Mouse (Mus musculus): Measurements from ENCODE around the gene Sergef. TPM values are rescaled to one million over a fixed set of nuclear protein-coding genes. Genes with fewer than 3 reads are reported as not detected.

Gene Sergef
- polyA plus RNA-seq, 1 experiment from 2014 or later = 7.5 TPM

GRCm38 (mm10) chr7:46628375-46628975 is 11.1 kb downstream of the Sergef start:
- ATAC-seq = no peak
- Histone ChIP-seq H3K9ac (ENCODE audit: low read depth, low read length) (no peak overlapping the region), H3K4me2 (replicated peaks; ENCODE audit: low read depth) (no peak overlapping the region), H3K36me3 (ENCODE audit: control insufficient read depth, insufficient read depth) (0 out of 2 replicates have a peak, but pooled peaks cover 8% of the 10 kb centered on the region), H3K27ac (ENCODE audit: low read depth, low read length) (no peak overlapping the region), H3K9me3 (ENCODE audit: control insufficient read depth) (no peaks in the 10 kb centered on the region), H3K4me1 (replicated peaks; ENCODE audit: control insufficient read depth, insufficient read depth, low read length) (no peaks in the 10 kb centered on the region), H3K4me3 (ENCODE audit: low read depth, low read length) (no peak overlapping the region), H3K27me3 (replicated peaks; ENCODE audit: control insufficient read depth, insufficient read depth, low read length) (no peaks in the 10 kb centered on the region)
- TF ChIP-seq CTCF (IDR thresholded peaks at IDR 0.05; ENCODE audit: low read depth) = 0 out of 2 replicates have a peak, but pooled peaks have one; percentile 3
- WGBS = 75% methylated on average over 8 of the region's 8 CpGs

DNA sequence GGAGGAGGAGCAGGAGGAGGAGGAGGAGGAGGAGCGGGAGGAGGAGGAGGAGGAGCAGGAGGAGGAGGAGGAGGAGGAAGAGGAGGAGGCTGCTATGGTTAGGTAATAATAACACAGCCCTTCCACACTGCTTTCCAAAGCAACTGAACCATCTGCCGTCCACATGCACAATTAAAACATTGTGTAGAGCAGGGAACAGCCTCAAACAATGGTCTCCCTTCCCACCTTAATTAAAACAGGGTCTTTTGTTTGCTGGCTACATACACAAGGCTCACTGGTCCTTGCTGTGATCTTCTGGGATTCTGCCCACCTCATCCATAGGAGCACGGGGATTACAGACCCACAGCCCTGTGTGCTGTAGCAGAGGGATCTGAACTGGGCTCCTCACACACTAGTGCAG is 15.6 kb downstream of the Sergef start:
- Histone ChIP-seq H3K27ac (ENCODE audit: low read depth, low read length) (no peak overlapping the region), H3K9me3 (ENCODE audit: control insufficient read depth) (no peaks in the 10 kb centered on the region), H3K4me2 (replicated peaks; ENCODE audit: low read depth) (no peak overlapping the region), H3K4me1 (replicated peaks; ENCODE audit: control insufficient read depth, insufficient read depth, low read length) (no peaks in the 10 kb centered on the region), H3K9ac (ENCODE audit: low read depth, low read length) (no peak overlapping the region), H3K27me3 (replicated peaks; ENCODE audit: control insufficient read depth, insufficient read depth, low read length) (no peaks in the 10 kb centered on the region), H3K4me3 (ENCODE audit: low read depth, low read length) (no peak overlapping the region), H3K36me3 (ENCODE audit: control insufficient read depth, insufficient read depth) (0 out of 2 replicates have a peak, but pooled peaks cover 5% of the 10 kb centered on the region)
- no peak for ATAC-seq
- 78% methylated on average over 2 of the region's 3 CpGs for WGBS
- no peak for TF ChIP-seq CTCF (IDR thresholded peaks at IDR 0.05; ENCODE audit: low read depth)

DNA sequence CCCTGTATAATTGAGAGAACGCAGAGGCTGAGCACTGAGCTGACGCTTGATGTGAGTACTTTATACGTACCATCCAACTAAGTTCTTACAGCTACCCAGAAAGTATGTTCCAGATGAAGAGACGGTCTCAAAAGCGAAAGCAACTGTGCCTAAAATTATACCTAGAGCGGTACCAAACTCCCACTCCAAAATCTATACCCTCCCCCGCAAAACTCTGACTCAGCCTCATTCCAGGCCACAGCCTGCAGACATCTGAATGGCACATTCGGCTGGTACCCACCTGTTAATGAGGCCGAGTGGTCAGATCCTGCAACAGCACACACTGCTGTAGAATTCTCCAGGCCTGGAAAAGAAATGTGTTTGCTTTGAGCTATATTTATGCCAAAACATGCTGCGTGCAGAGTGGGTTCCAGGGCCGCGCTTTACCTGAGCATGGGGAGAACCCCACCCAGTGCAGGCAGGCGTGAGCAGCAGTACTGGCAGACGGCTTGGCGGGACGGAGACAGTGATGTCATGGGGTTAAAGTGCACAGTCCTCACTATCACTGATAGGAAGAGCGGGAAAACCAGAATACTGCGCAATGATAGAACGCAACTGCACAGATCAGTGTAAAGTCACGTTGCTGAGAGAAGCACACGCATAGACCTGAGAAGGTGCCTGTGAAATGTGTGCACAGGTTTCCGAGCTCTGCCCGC is 21.0 kb downstream of the Sergef start:
- ATAC-seq = 0 out of 2 replicates have a peak, but pooled peaks have one; percentile 31
- no peak overlapping the region for H3K4me3 ChIP-seq (ENCODE audit: low read depth, low read length)
- H3K27me3 ChIP-seq (replicated peaks; ENCODE audit: control insufficient read depth, insufficient read depth, low read length) = no peaks in the 10 kb centered on the region
- H3K36me3 ChIP-seq (ENCODE audit: control insufficient read depth, insufficient read depth) = peaks cover 5% of the 10 kb centered on the region; the same call in 1 of the 2 replicates
- TF ChIP-seq CTCF (IDR thresholded peaks at IDR 0.05; ENCODE audit: low read depth) = no peak
- H3K9me3 ChIP-seq (ENCODE audit: control insufficient read depth) = no peaks in the 10 kb centered on the region
- H3K4me1 ChIP-seq (replicated peaks; ENCODE audit: control insufficient read depth, insufficient read depth, low read length) = no peaks in the 10 kb centered on the region
- H3K4me2 ChIP-seq (replicated peaks; ENCODE audit: low read depth) = no peak overlapping the region
- 81% methylated on average over 23 of the region's 23 CpGs for WGBS
- no peak overlapping the region for H3K27ac ChIP-seq (ENCODE audit: low read depth, low read length)
- H3K9ac ChIP-seq (ENCODE audit: low read depth, low read length) = no peak overlapping the region

DNA sequence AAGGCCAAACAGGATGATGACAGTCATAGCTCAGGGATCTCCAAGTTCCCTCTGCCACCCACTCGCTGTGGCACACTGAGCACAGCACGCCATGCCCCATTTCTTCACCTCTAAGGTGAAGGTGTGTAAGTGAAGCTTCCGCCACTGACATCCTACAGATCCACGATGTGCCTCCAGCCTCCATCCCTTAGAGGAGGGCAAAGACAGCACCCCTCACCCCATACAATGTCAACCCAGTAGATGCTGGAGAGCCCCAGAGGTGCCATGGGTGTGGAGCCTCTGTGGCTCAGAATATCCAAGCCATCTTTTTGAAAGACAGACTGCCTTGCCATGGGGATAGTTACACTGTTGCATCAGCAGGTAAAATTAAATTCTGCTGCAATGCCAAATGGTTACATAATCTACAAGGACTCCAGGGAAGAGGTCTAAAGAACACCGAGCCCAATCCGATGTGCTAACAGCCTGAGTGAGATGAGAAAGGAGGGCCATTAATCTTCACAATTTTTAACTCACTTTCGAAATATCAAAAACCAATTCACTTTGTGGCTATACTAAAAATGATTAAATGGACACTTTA is 23.1 kb downstream of the Sergef start:
- H3K27me3 ChIP-seq (replicated peaks; ENCODE audit: control insufficient read depth, insufficient read depth, low read length) = no peaks in the 10 kb centered on the region
- no peak overlapping the region for H3K27ac ChIP-seq (ENCODE audit: low read depth, low read length)
- ATAC-seq = no peak
- no peak for TF ChIP-seq CTCF (IDR thresholded peaks at IDR 0.05; ENCODE audit: low read depth)
- H3K4me3 ChIP-seq (ENCODE audit: low read depth, low read length) = no peak overlapping the region
- H3K9ac ChIP-seq (ENCODE audit: low read depth, low read length) = no peak overlapping the region
- 93% methylated on average over 7 of the region's 7 CpGs for WGBS
- H3K36me3 ChIP-seq (ENCODE audit: control insufficient read depth, insufficient read depth) = peaks cover 5% of the 10 kb centered on the region; the same call in 1 of the 2 replicates
- H3K4me2 ChIP-seq (replicated peaks; ENCODE audit: low read depth) = no peak overlapping the region
- H3K4me1 ChIP-seq (replicated peaks; ENCODE audit: control insufficient read depth, insufficient read depth, low read length) = no peaks in the 10 kb centered on the region
- no peaks in the 10 kb centered on the region for H3K9me3 ChIP-seq (ENCODE audit: control insufficient read depth)

- WGBS = 30% methylated on average over 5 of the region's 5 CpGs
- 0 out of 2 replicates have a peak, but pooled peaks have one; percentile 47 for ATAC-seq
Observed at GRCm38 (mm10) chr7:46615256-46615977, 24.2 kb downstream of the Sergef start.

GRCm38 (mm10) chr7:46614263-46614662 is 25.3 kb downstream of the Sergef start:
- Histone ChIP-seq H3K4me1 (replicated peaks; ENCODE audit: control insufficient read depth, insufficient read depth, low read length) (no peaks in the 10 kb centered on the region), H3K4me2 (replicated peaks; ENCODE audit: low read depth) (no peak overlapping the region), H3K4me3 (ENCODE audit: low read depth, low read length) (no peak overlapping the region), H3K36me3 (ENCODE audit: control insufficient read depth, insufficient read depth) (no peaks in the 10 kb centered on the region; the same call in 1 of the 2 replicates), H3K9me3 (ENCODE audit: control insufficient read depth) (no peaks in the 10 kb centered on the region), H3K27ac (ENCODE audit: low read depth, low read length) (no peak overlapping the region), H3K9ac (ENCODE audit: low read depth, low read length) (no peak overlapping the region), H3K27me3 (replicated peaks; ENCODE audit: control insufficient read depth, insufficient read depth, low read length) (no peaks in the 10 kb centered on the region)
- TF ChIP-seq CTCF (IDR thresholded peaks at IDR 0.05; ENCODE audit: low read depth) = no peak
- WGBS = 93% methylated on average over 12 of the region's 12 CpGs
- no peak for ATAC-seq

More at GRCm38 (mm10) chr7:46615256-46615977, 24.2 kb downstream of the Sergef start:
- no peak for TF ChIP-seq CTCF (IDR thresholded peaks at IDR 0.05; ENCODE audit: low read depth)
- Histone ChIP-seq H3K27ac (ENCODE audit: low read depth, low read length) (no peak overlapping the region), H3K36me3 (ENCODE audit: control insufficient read depth, insufficient read depth) (peaks cover 2% of the 10 kb centered on the region; the same call in 1 of the 2 replicates), H3K4me1 (replicated peaks; ENCODE audit: control insufficient read depth, insufficient read depth, low read length) (no peaks in the 10 kb centered on the region), H3K9ac (ENCODE audit: low read depth, low read length) (no peak overlapping the region), H3K4me2 (replicated peaks; ENCODE audit: low read depth) (no peak overlapping the region), H3K9me3 (ENCODE audit: control insufficient read depth) (no peaks in the 10 kb centered on the region), H3K4me3 (ENCODE audit: low read depth, low read length) (no peak overlapping the region), H3K27me3 (replicated peaks; ENCODE audit: control insufficient read depth, insufficient read depth, low read length) (no peaks in the 10 kb centered on the region)
